Mouse (Mus musculus): ENCODE measurements around the gene Dcaf6. TPM values are rescaled to one million over a fixed set of nuclear protein-coding genes. Genes with fewer than 3 reads are reported as not detected.

The Dcaf6 gene
- polyA plus RNA-seq, 1 experiment, result 24.1 TPM

DNA sequence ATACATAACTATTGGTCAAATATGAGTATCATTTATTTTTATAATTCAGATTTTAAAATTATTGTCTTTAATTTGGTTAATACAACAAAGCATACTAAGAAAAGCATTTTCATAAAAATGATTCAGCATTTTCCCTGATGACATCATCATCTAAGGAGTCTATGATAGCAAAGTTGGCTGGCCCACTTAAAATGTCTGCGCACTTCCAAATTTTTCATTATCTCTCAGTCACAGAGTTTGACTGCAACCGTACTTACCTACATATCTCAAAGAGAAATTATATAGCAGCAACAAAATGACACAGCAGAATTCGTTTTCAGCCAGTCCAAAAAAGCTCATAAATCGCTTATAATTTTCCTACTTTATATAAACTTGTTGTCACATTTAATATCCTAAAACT lies 64.3 kb downstream of the Dcaf6 start:
- Histone ChIP-seq H3K27me3 (ENCODE audit: control insufficient read depth, insufficient read depth, insufficient read length) (no peaks in the 10 kb centered on the region), H3K36me3 (ENCODE audit: control insufficient read depth, insufficient read depth) (peaks cover 8% of the 10 kb centered on the region), H3ac (ENCODE audit: control insufficient read depth, insufficient read length) (no peak overlapping the region), H3K4me2 (ENCODE audit: low read depth) (no peak overlapping the region), H3K79me2 (ENCODE audit: control insufficient read depth, insufficient read depth) (no peaks in the 10 kb centered on the region), H3K4me3 (no peak overlapping the region)
- TF ChIP-seq E2F4 (IDR thresholded peaks at IDR 0.05; ENCODE audit: insufficient read depth), result no peak
- TF ChIP-seq REST (IDR thresholded peaks at IDR 0.05; ENCODE audit: insufficient read depth, insufficient read length), result no peak
- TF ChIP-seq MAX (IDR thresholded peaks at IDR 0.05; ENCODE audit: low read depth), result no peak
- no peak for TF ChIP-seq USF1 (IDR thresholded peaks at IDR 0.05; ENCODE audit: low read depth)
- TF ChIP-seq SRF (IDR thresholded peaks at IDR 0.05; ENCODE audit: control insufficient read depth, insufficient read length, low read depth), result no peak
- TF ChIP-seq MYOG (IDR thresholded peaks at IDR 0.05; ENCODE audit: control insufficient read depth in 1 of 3, insufficient read depth in 1 of 3, insufficient read length in 2 of 3, low read depth in 2 of 3), result no peak
- no peak for TF ChIP-seq POLR2A (IDR thresholded peaks at IDR 0.05; ENCODE audit: insufficient read length, low read depth)
- no peak for TF ChIP-seq TCF3 (IDR thresholded peaks at IDR 0.05; ENCODE audit: insufficient read length, low read depth)
- no peak for TF ChIP-seq MYOD1 (IDR thresholded peaks at IDR 0.05; ENCODE audit: control insufficient read depth in 1 of 3, insufficient read length in 2 of 3, low read depth in 2 of 3)
- TF ChIP-seq POLR2AphosphoS2 (IDR thresholded peaks at IDR 0.05; ENCODE audit: insufficient read length, low read depth), result no peak
- TF ChIP-seq TCF12 (IDR thresholded peaks at IDR 0.05; ENCODE audit: insufficient read depth, poor library complexity, severe bottlenecking), result no peak
- TF ChIP-seq CEBPB (IDR thresholded peaks at IDR 0.05; ENCODE audit: insufficient read depth, poor library complexity, severe bottlenecking), result no peak

DNA sequence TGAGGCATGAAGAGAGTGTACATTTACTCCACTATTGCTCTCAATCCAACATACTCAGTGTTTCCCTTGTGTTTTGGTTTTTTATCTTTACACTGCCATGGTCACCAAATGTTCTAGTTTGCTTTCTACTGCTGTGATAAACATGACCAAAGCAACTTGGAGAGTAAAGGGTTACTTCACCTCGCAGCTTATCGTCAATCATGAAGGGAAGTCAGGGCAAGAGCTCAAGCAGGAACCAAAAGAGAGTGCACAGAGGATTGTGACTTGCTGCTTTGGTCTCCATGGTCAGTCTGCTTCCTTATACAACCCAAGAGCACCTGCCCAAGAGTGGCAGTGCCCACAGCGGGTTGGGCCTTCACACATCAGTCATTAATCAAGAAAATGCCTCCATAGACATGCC lies 65.4 kb downstream of the Dcaf6 start:
- TF ChIP-seq POLR2A (IDR thresholded peaks at IDR 0.05; ENCODE audit: insufficient read length, low read depth) (no peak), REST (IDR thresholded peaks at IDR 0.05; ENCODE audit: insufficient read depth, insufficient read length) (no peak), USF1 (IDR thresholded peaks at IDR 0.05; ENCODE audit: low read depth) (no peak), CEBPB (IDR thresholded peaks at IDR 0.05; ENCODE audit: insufficient read depth, poor library complexity, severe bottlenecking) (no peak), MAX (IDR thresholded peaks at IDR 0.05; ENCODE audit: low read depth) (no peak), SRF (IDR thresholded peaks at IDR 0.05; ENCODE audit: control insufficient read depth, insufficient read length, low read depth) (no peak), TCF3 (IDR thresholded peaks at IDR 0.05; ENCODE audit: insufficient read length, low read depth) (no peak), E2F4 (IDR thresholded peaks at IDR 0.05; ENCODE audit: insufficient read depth) (no peak), TCF12 (IDR thresholded peaks at IDR 0.05; ENCODE audit: insufficient read depth, poor library complexity, severe bottlenecking) (no peak), MYOD1 (IDR thresholded peaks at IDR 0.05; ENCODE audit: control insufficient read depth in 1 of 3, insufficient read length in 2 of 3, low read depth in 2 of 3) (no peak), POLR2AphosphoS2 (IDR thresholded peaks at IDR 0.05; ENCODE audit: insufficient read length, low read depth) (no peak)
- Histone ChIP-seq H3K4me3 (no peak overlapping the region), H3K79me2 (ENCODE audit: control insufficient read depth, insufficient read depth) (no peaks in the 10 kb centered on the region), H3K4me2 (ENCODE audit: low read depth) (no peak overlapping the region), H3K36me3 (ENCODE audit: control insufficient read depth, insufficient read depth) (peaks cover 8% of the 10 kb centered on the region), H3K27me3 (ENCODE audit: control insufficient read depth, insufficient read depth, insufficient read length) (no peaks in the 10 kb centered on the region), H3ac (ENCODE audit: control insufficient read depth, insufficient read length) (no peak overlapping the region)

DNA sequence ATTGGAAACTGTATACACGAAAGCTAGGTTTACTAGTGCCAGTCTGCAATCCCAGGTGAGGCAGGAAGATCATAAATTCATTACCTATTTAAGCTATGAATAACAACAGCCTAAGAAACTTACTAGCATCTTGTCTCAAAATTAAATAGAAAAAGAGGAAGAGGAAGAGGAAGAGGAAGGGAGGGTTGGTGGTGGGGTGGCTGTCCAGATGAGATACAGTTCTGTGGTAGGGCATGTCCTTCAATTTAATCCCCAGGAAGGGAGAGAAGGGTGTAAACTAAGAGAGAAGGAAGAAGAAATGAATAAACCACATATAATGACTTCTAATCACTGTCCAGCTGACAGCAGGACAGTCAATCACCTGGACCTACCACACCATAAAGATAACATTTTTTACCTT lies 67.2 kb downstream of the Dcaf6 start:
- Histone ChIP-seq H3ac (ENCODE audit: control insufficient read depth, insufficient read length) (no peak overlapping the region), H3K79me2 (ENCODE audit: control insufficient read depth, insufficient read depth) (no peaks in the 10 kb centered on the region), H3K4me2 (ENCODE audit: low read depth) (no peak overlapping the region), H3K4me3 (no peak overlapping the region), H3K27me3 (ENCODE audit: control insufficient read depth, insufficient read depth, insufficient read length) (no peaks in the 10 kb centered on the region), H3K36me3 (ENCODE audit: control insufficient read depth, insufficient read depth) (peaks cover 8% of the 10 kb centered on the region)
- TF ChIP-seq CEBPB (IDR thresholded peaks at IDR 0.05; ENCODE audit: insufficient read depth, poor library complexity, severe bottlenecking) (no peak), MYOD1 (IDR thresholded peaks at IDR 0.05; ENCODE audit: control insufficient read depth in 1 of 3, insufficient read length in 2 of 3, low read depth in 2 of 3) (no peak), MYOG (IDR thresholded peaks at IDR 0.05; ENCODE audit: control insufficient read depth in 1 of 3, insufficient read depth in 1 of 3, insufficient read length in 2 of 3, low read depth in 2 of 3) (no peak), USF1 (IDR thresholded peaks at IDR 0.05; ENCODE audit: low read depth) (no peak), TCF3 (IDR thresholded peaks at IDR 0.05; ENCODE audit: insufficient read length, low read depth) (no peak), E2F4 (IDR thresholded peaks at IDR 0.05; ENCODE audit: insufficient read depth) (no peak), POLR2A (IDR thresholded peaks at IDR 0.05; ENCODE audit: insufficient read length, low read depth) (no peak), MAX (IDR thresholded peaks at IDR 0.05; ENCODE audit: low read depth) (no peak), SRF (IDR thresholded peaks at IDR 0.05; ENCODE audit: control insufficient read depth, insufficient read length, low read depth) (no peak), POLR2AphosphoS2 (IDR thresholded peaks at IDR 0.05; ENCODE audit: insufficient read length, low read depth) (no peak), TCF12 (IDR thresholded peaks at IDR 0.05; ENCODE audit: insufficient read depth, poor library complexity, severe bottlenecking) (no peak), REST (IDR thresholded peaks at IDR 0.05; ENCODE audit: insufficient read depth, insufficient read length) (no peak)

DNA sequence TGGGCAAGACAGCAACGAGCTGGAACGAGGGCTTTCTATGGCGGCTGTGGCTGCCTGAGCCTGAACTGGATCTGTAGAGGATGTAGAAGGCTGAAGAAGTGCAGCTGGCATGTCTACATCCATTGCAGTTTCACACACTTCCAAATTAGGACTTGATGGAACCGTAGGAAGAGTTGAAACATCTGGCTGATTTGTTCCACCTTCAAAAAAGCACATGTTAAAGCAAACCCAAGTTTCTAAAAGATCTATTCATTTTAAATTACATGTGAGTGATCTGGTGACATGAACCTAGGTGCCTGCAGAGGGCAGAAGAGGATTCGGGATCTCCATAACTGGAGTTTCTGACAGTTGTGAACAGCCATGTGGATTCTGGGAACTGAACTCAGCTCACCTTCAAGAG lies 71.6 kb downstream of the Dcaf6 start:
- H3K4me3 ChIP-seq, result no peak overlapping the region
- H3K36me3 ChIP-seq (ENCODE audit: control insufficient read depth, insufficient read depth), result peaks cover 19% of the 10 kb centered on the region
- no peaks in the 10 kb centered on the region for H3K27me3 ChIP-seq (ENCODE audit: control insufficient read depth, insufficient read depth, insufficient read length)
- H3K4me2 ChIP-seq (ENCODE audit: low read depth), result no peak overlapping the region
- H3ac ChIP-seq (ENCODE audit: control insufficient read depth, insufficient read length), result no peak overlapping the region
- TF ChIP-seq MAX (IDR thresholded peaks at IDR 0.05; ENCODE audit: low read depth) (no peak), MYOD1 (IDR thresholded peaks at IDR 0.05; ENCODE audit: control insufficient read depth in 1 of 3, insufficient read length in 2 of 3, low read depth in 2 of 3) (no peak), POLR2A (IDR thresholded peaks at IDR 0.05; ENCODE audit: insufficient read length, low read depth) (no peak), TCF12 (IDR thresholded peaks at IDR 0.05; ENCODE audit: insufficient read depth, poor library complexity, severe bottlenecking) (no peak), REST (IDR thresholded peaks at IDR 0.05; ENCODE audit: insufficient read depth, insufficient read length) (no peak), TCF3 (IDR thresholded peaks at IDR 0.05; ENCODE audit: insufficient read length, low read depth) (no peak), CEBPB (IDR thresholded peaks at IDR 0.05; ENCODE audit: insufficient read depth, poor library complexity, severe bottlenecking) (no peak), USF1 (IDR thresholded peaks at IDR 0.05; ENCODE audit: low read depth) (no peak), E2F4 (IDR thresholded peaks at IDR 0.05; ENCODE audit: insufficient read depth) (no peak), MYOG (IDR thresholded peaks at IDR 0.05; ENCODE audit: control insufficient read depth in 1 of 3, insufficient read depth in 1 of 3, insufficient read length in 2 of 3, low read depth in 2 of 3) (no peak), POLR2AphosphoS2 (IDR thresholded peaks at IDR 0.05; ENCODE audit: insufficient read length, low read depth) (no peak), SRF (IDR thresholded peaks at IDR 0.05; ENCODE audit: control insufficient read depth, insufficient read length, low read depth) (no peak)
- H3K79me2 ChIP-seq (ENCODE audit: control insufficient read depth, insufficient read depth), result no peaks in the 10 kb centered on the region
